Mouse (Mus musculus) MEL (cell line): ENCODE measurements around the gene Fyn.

Experiments used
- CHD2 ChIP-seq: IDR thresholded peaks from 2 replicates; pipeline ENCODE4 v1.6.1; 2011; ENCODE audit warnings: low read length, improper control_type of control experiment
- CTCF ChIP-seq, 3 experiments: IDR thresholded peaks in 2 of 3; conservative IDR thresholded peaks in 1 of 3; 2 replicates each; pipeline ENCODE4 v1.5.1; 2011 to 2012; ENCODE audit warnings: low read length in 3 of 3, low read depth in 2 of 3, mild to moderate bottlenecking in 2 of 3, improper control_type of control experiment in 1 of 3, inconsistent platforms in 1 of 3, mixed read lengths in 1 of 3, moderate library complexity in 1 of 3; ENCODE audit not compliant: control insufficient read depth in 1 of 3, insufficient read depth in 1 of 3, poor library complexity in 1 of 3, severe bottlenecking in 1 of 3
- E2F4 ChIP-seq: IDR thresholded peaks from 2 replicates; pipeline ENCODE4 v1.6.1; 2011; ENCODE audit warnings: low read depth, low read length, improper control_type of control experiment, borderline replicate concordance
- EP300 ChIP-seq, 2 experiments: IDR thresholded peaks; 2 replicates each; pipeline ENCODE4 v1.6.1; 2011; ENCODE audit warnings: improper control_type of control experiment in 2 of 2, low read length in 2 of 2, low read depth in 1 of 2, mild to moderate bottlenecking in 1 of 2
- HCFC1 ChIP-seq: IDR thresholded peaks from 2 replicates; pipeline ENCODE4 v1.6.1; 2012; ENCODE audit warnings: low read depth, mild to moderate bottlenecking, inconsistent platforms, low read length, improper control_type of control experiment, moderate library complexity
- KAT2A ChIP-seq: conservative IDR thresholded peaks from 2 replicates; pipeline ENCODE4 v1.6.1; 2012; ENCODE audit warnings: low read depth, low read length, improper control_type of control experiment, inconsistent platforms
- MAFK ChIP-seq: IDR thresholded peaks from 2 replicates; pipeline ENCODE4 v1.6.1; 2011; ENCODE audit warnings: low read depth, mild to moderate bottlenecking, low read length, improper control_type of control experiment, borderline replicate concordance
- MEF2A ChIP-seq: IDR thresholded peaks from 2 replicates; pipeline ENCODE4 v1.6.1; 2014; ENCODE audit warnings: low read depth, mild to moderate bottlenecking, inconsistent platforms, low read length, improper control_type of control experiment; ENCODE audit not compliant: poor library complexity, insufficient replicate concordance, severe bottlenecking; ENCODE audit errors: extremely low read depth
- POLR2A ChIP-seq, 2 experiments: IDR thresholded peaks; 2 replicates each; pipeline ENCODE4 v1.6.1; 2011 to 2012; ENCODE audit warnings: low read length in 2 of 2, mild to moderate bottlenecking in 2 of 2, control low read depth in 1 of 2, improper control_type of control experiment in 1 of 2, low read depth in 1 of 2, moderate library complexity in 1 of 2; ENCODE audit not compliant: control insufficient read depth in 1 of 2, insufficient read depth in 1 of 2, poor library complexity in 1 of 2
- POLR2AphosphoS2 ChIP-seq: IDR thresholded peaks from 2 replicates; pipeline ENCODE4 v1.6.1; 2011; ENCODE audit warnings: low read length, improper control_type of control experiment
- ZKSCAN1 ChIP-seq: IDR thresholded peaks from 2 replicates; pipeline ENCODE4 v1.6.1; 2012; ENCODE audit warnings: low read depth, mild to moderate bottlenecking, inconsistent platforms, low read length, improper control_type of control experiment, moderate library complexity

DNA sequence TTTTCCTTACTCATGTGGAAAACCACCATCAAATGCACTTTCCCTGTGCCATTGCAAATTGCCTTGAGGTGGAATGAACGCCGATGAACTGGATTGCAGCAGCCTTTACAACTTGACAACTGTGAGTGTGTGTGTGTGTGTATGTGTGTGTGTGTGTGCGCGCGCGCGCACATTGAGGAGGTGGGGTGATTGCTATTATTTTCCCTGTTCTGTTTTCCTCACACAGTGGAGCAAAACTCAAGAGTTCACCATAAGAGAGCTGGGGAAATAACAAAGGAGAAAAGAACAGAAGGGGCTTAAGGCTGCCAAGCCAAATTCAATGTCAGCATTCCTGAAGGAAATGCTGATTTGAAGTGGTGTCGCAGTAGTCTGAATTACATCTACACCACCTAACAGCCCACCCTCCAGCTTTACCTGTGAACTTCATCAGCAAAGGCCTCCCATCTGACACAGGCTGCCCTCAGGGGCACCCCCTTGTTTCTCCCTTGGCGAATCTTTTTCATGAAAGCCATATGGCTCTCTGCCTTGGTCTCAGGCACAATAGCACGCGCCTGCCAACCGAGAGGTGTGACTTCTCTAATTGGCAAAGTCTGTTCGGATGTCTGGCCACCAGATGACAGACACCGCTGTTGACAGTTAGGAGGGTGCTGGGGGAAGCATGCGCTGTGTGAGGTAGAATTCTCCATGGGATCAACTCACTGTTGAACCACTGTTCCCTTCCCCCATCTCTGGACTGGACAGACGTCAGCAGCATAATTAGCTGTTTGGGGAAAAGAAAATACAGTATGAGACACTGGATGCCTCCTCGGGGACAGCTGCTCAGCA lies 47.6 kb upstream of the Fyn start:
- TF ChIP-seq MAFK (no peak), CHD2 (no peak), KAT2A (no peak), HCFC1 (no peak), POLR2AphosphoS2 (no peak), ZKSCAN1 (no peak), CTCF (IDR thresholded peaks at IDR 0.05 in 2 of 3, conservative IDR thresholded peaks at IDR 0.05 in 1 of 3; ENCODE audit: control insufficient read depth in 1 of 3, insufficient read depth in 1 of 3, low read depth in 2 of 3, low read length in 3 of 3, poor library complexity in 1 of 3, severe bottlenecking in 1 of 3) (no peak), POLR2A (IDR thresholded peaks at IDR 0.05; ENCODE audit: control insufficient read depth in 1 of 2, insufficient read depth in 1 of 2, low read depth in 1 of 2, low read length in 2 of 2, poor library complexity in 1 of 2) (no peak), MEF2A (no peak), E2F4 (no peak), EP300 (IDR thresholded peaks at IDR 0.05; ENCODE audit: low read depth in 1 of 2, low read length in 2 of 2) (no peak)
